Mouse (Mus musculus) B cell, adult 67 days (primary cell): ENCODE measurements around the gene Pard3. TPM values are rescaled to one million over a fixed set of nuclear protein-coding genes. Genes with fewer than 3 reads are reported as not detected.

Source experiments
- total RNA-seq, 2 experiments: library from RNA; stranded (reverse); gene quantifications; 4 replicates each; pipeline ENCODE4 v1.2.4; 2023

Gene Pard3
- total RNA-seq: not detected

GRCm38 (mm10) chr8:127063551-127064360 is at the start of gene Pard3:
Gene Pard3, plus strand, starts transcription at chr8:127063893.

Other genes with a start within 250 kb of the Pard3 start
- 10 to 100 TPM; 83.6 to 93.7 TPM for gene Tomm20, start 118.0 kb upstream of the Pard3 start, total RNA-seq
- 10 to 100 TPM; 20.6 to 20.7 TPM for gene Rbm34, start 92.8 kb upstream of the Pard3 start, total RNA-seq